Mouse (Mus musculus) spleen, adult 2 months (tissue): Measurements from ENCODE around the gene Pex7. TPM values are rescaled to one million over a fixed set of nuclear protein-coding genes. Genes with fewer than 3 reads are reported as not detected.

Source experiments
- DNase-seq, 2 experiments: peaks; one replicate each; pipeline versions ENCODE4 v3.0.0 to v3.0.0-alpha.2; 2012 to 2021; ENCODE audit warnings: low spot score in 2 of 2, low read depth in 1 of 2
- H3K27ac ChIP-seq: fragments of 200-500 bp; 2 replicates; pipeline ENCODE4 v1.5.1; 2012; ENCODE audit warnings: low read length, inconsistent platforms; ENCODE audit not compliant: insufficient read depth
- H3K27me3 ChIP-seq: fragments of 200-500 bp; 2 replicates; pipeline ENCODE4 v1.6.1; 2012; ENCODE audit warnings: mild to moderate bottlenecking, moderate library complexity, low read length, inconsistent platforms; ENCODE audit not compliant: control insufficient read depth, insufficient read depth
- H3K36me3 ChIP-seq: fragments of 200-500 bp; 2 replicates; pipeline ENCODE4 v1.6.1; 2012; ENCODE audit warnings: mild to moderate bottlenecking, low read length, inconsistent platforms; ENCODE audit not compliant: control insufficient read depth, insufficient read depth
- H3K4me1 ChIP-seq: fragments of 200-500 bp; 2 replicates; pipeline ENCODE4 v1.6.1; 2011; ENCODE audit warnings: inconsistent platforms; ENCODE audit not compliant: control insufficient read depth, insufficient read depth, insufficient read length
- H3K4me3 ChIP-seq: fragments of 200-500 bp; 2 replicates; pipeline ENCODE4 v1.5.1; 2011; ENCODE audit warnings: mild to moderate bottlenecking, inconsistent platforms; ENCODE audit not compliant: insufficient read depth, insufficient read length; ENCODE audit errors: extremely low read depth
- CTCF ChIP-seq: fragments of 200-500 bp; IDR thresholded peaks from 2 replicates; pipeline ENCODE4 v1.5.1; 2011; ENCODE audit warnings: mild to moderate bottlenecking, inconsistent platforms; ENCODE audit not compliant: insufficient read depth, insufficient read length, insufficient replicate concordance; ENCODE audit errors: extremely low read depth
- POLR2A ChIP-seq: fragments of 200-500 bp; IDR thresholded peaks from 2 replicates; pipeline ENCODE4 v1.6.1; 2011; ENCODE audit warnings: low read depth, low read length, inconsistent platforms
- WGBS: fragments of 180-500 bp; shearing (Covaris S2); methylation state at CpG from one replicate; pipeline ENCODE4 v1.1.7; 2018; 5-methylcytosine and 5-hydroxymethylcytosine counted together
- polyA plus RNA-seq: library from polyadenylated mRNA; depleted of rRNA; stranded (reverse); fragments of >200 nt; gene quantifications from 2 replicates; pipeline ENCODE4 v1.2.3, GENCODE M21; 2012

Pex7 gene
- polyA plus RNA-seq, 1 experiment, result 14.9 TPM

- DNase-seq, result no peak
- peaks cover 10% of the 10 kb centered on the region for H3K36me3 ChIP-seq
- H3K27ac ChIP-seq, result no peak overlapping the region
- no peak overlapping the region for H3K4me3 ChIP-seq
- no peaks in the 10 kb centered on the region for H3K27me3 ChIP-seq
- no peak for TF ChIP-seq CTCF
- H3K4me1 ChIP-seq, result no peaks in the 10 kb centered on the region
- 81% methylated on average over 7 of the region's 7 CpGs for WGBS
These were observed 5.5 kb downstream of the Pex7 start for GRCm38 (mm10) chr10:19901992-19902391.

- 81% methylated on average over 2 of the region's 2 CpGs for WGBS
- DNase-seq, result no peak
- no peak for TF ChIP-seq CTCF
- TF ChIP-seq POLR2A, result no peak
- peaks cover 10% of the 10 kb centered on the region for H3K36me3 ChIP-seq
- no peaks in the 10 kb centered on the region for H3K4me1 ChIP-seq
- H3K4me3 ChIP-seq, result no peak overlapping the region
- no peak overlapping the region for H3K27ac ChIP-seq
- no peaks in the 10 kb centered on the region for H3K27me3 ChIP-seq
These were observed 7.3 kb downstream of the Pex7 start for GRCm38 (mm10) chr10:19900191-19900590.

- peaks cover 11% of the 10 kb centered on the region; the same call in 1 of the 2 replicates for H3K36me3 ChIP-seq
- 18% methylated on average over 4 of the region's 4 CpGs for WGBS
- DNase-seq, result peak; percentile 30 to 33
- no peak overlapping the region for H3K4me3 ChIP-seq
- no peaks in the 10 kb centered on the region for H3K4me1 ChIP-seq
- H3K27ac ChIP-seq, result no peak overlapping the region
- peak; percentile 34; the same call in 1 of the 2 replicates for TF ChIP-seq CTCF
- TF ChIP-seq POLR2A, result no peak
- no peaks in the 10 kb centered on the region for H3K27me3 ChIP-seq
These were observed 13.5 kb downstream of the Pex7 start for GRCm38 (mm10) chr10:19893976-19894375.

GRCm38 (mm10) chr10:19893146-19893545, 14.3 kb downstream of the Pex7 start:
- DNase-seq, result no peak
- no peaks in the 10 kb centered on the region for H3K4me1 ChIP-seq
- 85% methylated on average over 6 of the region's 6 CpGs for WGBS
- H3K4me3 ChIP-seq, result no peak overlapping the region
- TF ChIP-seq POLR2A (no peak), CTCF (no peak)
- H3K27ac ChIP-seq, result no peak overlapping the region
- no peaks in the 10 kb centered on the region for H3K27me3 ChIP-seq
- peaks cover 8% of the 10 kb centered on the region; the same call in 1 of the 2 replicates for H3K36me3 ChIP-seq

GRCm38 (mm10) chr10:19891686-19892085, 15.8 kb downstream of the Pex7 start:
- 37% methylated on average over 3 of the region's 3 CpGs for WGBS
- TF ChIP-seq POLR2A (no peak), CTCF (no peak)
- no peaks in the 10 kb centered on the region for H3K27me3 ChIP-seq
- no peak for DNase-seq
- no peak overlapping the region for H3K27ac ChIP-seq
- no peak overlapping the region for H3K4me3 ChIP-seq
- peaks cover 9% of the 10 kb centered on the region; the same call in 1 of the 2 replicates for H3K36me3 ChIP-seq
- no peaks in the 10 kb centered on the region for H3K4me1 ChIP-seq

GRCm38 (mm10) chr10:19889908-19890307, 17.6 kb downstream of the Pex7 start:
- H3K36me3 ChIP-seq, result peaks cover 10% of the 10 kb centered on the region
- DNase-seq, result no peak
- H3K27me3 ChIP-seq, result no peaks in the 10 kb centered on the region
- no peaks in the 10 kb centered on the region for H3K4me1 ChIP-seq
- no peak for TF ChIP-seq CTCF
- H3K4me3 ChIP-seq, result no peak overlapping the region
- no peak overlapping the region for H3K27ac ChIP-seq
- 46% methylated on average over 3 of the region's 3 CpGs for WGBS

- WGBS, result 46% methylated on average over 3 of the region's 3 CpGs
- no peaks in the 10 kb centered on the region for H3K4me1 ChIP-seq
- H3K27ac ChIP-seq, result no peak overlapping the region
- TF ChIP-seq POLR2A, result no peak
- TF ChIP-seq CTCF, result no peak
- no peak for DNase-seq
- no peaks in the 10 kb centered on the region for H3K27me3 ChIP-seq
- peaks cover 9% of the 10 kb centered on the region for H3K36me3 ChIP-seq
- no peak overlapping the region for H3K4me3 ChIP-seq
These were observed 21.2 kb downstream of the Pex7 start for GRCm38 (mm10) chr10:19886249-19886648.
